Mouse (Mus musculus) CD4-positive, CD25-positive, alpha-beta regulatory T cell (primary cell): Measurements from ENCODE around the gene Gm17467. TPM values are rescaled to one million over a fixed set of nuclear protein-coding genes. Genes with fewer than 3 reads are reported as not detected.

Source experiments
- polyA plus RNA-seq: library from polyadenylated mRNA; unstranded; fragments of 100-300 nt; shearing (Covaris generic); gene quantifications from one replicate; pipeline ENCODE4 v1.2.1, GENCODE M21; 2017

The Gm17467 gene
- polyA plus RNA-seq = not detected

GRCm38 (mm10) chrX:123704691-123705090, at the start of gene Gm17467:
Gm17467 (minus strand) TSS chrX:123704791.

Other genes starting within 250 kb of the Gm17467 start
- 1.2 TPM for gene Cldn34c2, start 123.1 kb downstream of the Gm17467 start, polyA plus RNA-seq
- gene Cldn34c3, start 88.9 kb upstream of the Gm17467 start, polyA plus RNA-seq = not detected